Mouse (Mus musculus) large intestine, adult 2 months (tissue): ENCODE data around the gene Uri1. TPM values are rescaled to one million over a fixed set of nuclear protein-coding genes. Genes with fewer than 3 reads are reported as not detected.
A peak's percentile ranks its signal among the peaks of the same experiment; 100 is the strongest.

ENCODE experiments used
- DNase-seq: peaks from one replicate; pipeline ENCODE4 v3.0.0-alpha.2; 2012; ENCODE audit warnings: low read depth, low spot score
- WGBS: fragments of 180-500 bp; shearing (Covaris S2); methylation state at CpG from one replicate; pipeline ENCODE4 v1.1.7; 2018; 5-methylcytosine and 5-hydroxymethylcytosine counted together
- polyA plus RNA-seq: library from polyadenylated mRNA; depleted of rRNA; stranded (reverse); fragments of >200 nt; gene quantifications from 2 replicates; pipeline ENCODE4 v1.2.3, GENCODE M21; 2012

The Uri1 gene
- polyA plus RNA-seq, 1 experiment, result 3.5 TPM

- under 1% methylated on average over 67 of the region's 67 CpGs for WGBS
- peak; percentile 58 for DNase-seq
These were observed 4.7 kb downstream of the Uri1 start for GRCm38 (mm10) chr7:38018416-38019368.

DNA sequence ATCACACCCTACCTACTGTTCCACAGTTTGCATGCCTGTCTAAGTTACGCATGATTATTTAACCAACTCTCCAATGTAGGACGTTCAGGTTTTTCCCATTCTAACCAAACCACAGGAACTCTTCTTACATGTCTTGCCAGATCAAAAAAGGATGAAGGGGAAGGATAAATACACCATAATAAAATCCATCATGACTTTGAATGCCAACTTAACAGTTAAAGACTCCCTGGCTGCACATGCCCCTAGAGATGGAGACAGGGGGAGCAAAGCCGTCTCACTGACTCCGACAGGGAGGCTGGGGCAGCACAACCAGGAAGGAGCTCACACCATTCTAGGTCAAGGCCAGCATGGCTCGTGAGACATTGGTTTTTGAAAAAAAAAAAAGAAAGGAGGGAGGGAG is 8.0 kb downstream of the Uri1 start:
- 54% methylated on average over 5 of the region's 5 CpGs for WGBS
- DNase-seq, result no peak

GRCm38 (mm10) chr7:38013946-38014345 is 9.4 kb downstream of the Uri1 start:
- 69% methylated on average over 3 of the region's 3 CpGs for WGBS
- no peak for DNase-seq

DNA sequence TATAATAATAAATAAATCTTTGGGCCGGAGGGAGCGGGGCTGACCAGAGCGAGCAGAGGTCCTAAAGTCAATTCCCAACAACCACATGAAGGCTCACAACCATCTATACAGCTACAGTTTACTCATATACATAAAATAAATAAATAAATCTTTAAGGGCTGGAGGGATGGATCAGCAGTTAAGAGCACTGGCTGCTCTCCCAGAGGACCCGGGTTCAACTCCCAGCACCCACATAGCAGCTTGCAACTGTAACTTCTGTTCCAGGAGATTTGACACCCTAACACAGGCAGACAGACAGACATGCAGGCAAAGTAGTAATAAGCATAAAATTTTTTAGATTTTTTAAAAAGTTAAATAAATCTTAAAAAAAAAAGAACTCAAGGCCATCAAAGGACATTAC is 10.5 kb downstream of the Uri1 start:
- 98% methylated on average over 4 of the region's 4 CpGs for WGBS
- no peak for DNase-seq

GRCm38 (mm10) chr7:38008359-38008758 is 15.0 kb downstream of the Uri1 start:
- DNase-seq, result no peak
- WGBS, result 78% methylated on average over 6 of the region's 6 CpGs

GRCm38 (mm10) chr7:38002451-38002850 is 20.9 kb downstream of the Uri1 start:
- no peak for DNase-seq
- WGBS, result 63% methylated on average over 2 of the region's 2 CpGs

GRCm38 (mm10) chr7:37999691-38000090 is 23.7 kb downstream of the Uri1 start:
- 55% methylated on average over 2 of the region's 2 CpGs for WGBS
- no peak for DNase-seq

DNA sequence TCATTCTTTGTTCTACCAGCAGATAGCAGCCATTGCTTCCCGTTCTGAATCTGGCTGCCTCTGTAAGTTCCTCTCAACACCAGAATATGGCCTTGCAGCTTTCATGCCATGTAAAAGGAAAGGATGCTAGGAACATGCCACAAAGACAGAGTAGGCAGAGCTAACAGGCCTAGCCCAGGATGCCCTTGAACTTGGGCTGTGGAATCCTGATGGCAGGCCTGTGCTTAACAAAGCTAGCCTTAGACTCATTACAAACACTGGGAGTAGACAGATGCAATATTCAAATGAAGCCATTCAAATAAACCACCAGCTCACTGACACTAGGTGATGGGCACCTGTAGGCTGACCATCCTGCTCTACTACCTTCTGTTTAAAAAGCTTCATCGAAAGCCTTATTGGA is 30.5 kb downstream of the Uri1 start:
- no peak for DNase-seq
- 91% methylated on average over 2 of the region's 2 CpGs for WGBS

- DNase-seq, result no peak
- 85% methylated on average over 5 of the region's 5 CpGs for WGBS
These were observed 38.5 kb downstream of the Uri1 start for GRCm38 (mm10) chr7:37984866-37985265.

DNA sequence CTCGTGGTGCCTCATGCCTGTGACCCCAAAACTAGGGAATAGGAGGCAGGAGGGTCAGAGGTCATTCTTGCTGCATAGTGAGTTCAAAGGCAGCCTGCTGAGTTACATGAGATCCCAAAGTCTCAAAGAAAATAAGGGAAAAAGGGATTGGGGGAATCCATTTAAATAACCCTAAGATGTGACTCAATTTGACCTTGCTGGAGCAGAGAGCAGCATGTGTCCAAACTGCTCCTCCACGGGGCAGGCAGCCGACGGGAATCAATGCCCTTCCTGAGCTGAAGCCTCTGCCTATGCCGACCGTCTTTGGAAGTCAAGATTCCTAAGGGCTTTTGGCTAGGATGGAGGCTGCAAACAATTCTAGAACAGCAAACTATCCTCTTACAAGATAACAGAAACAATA is 39.9 kb downstream of the Uri1 start:
- 76% methylated on average over 6 of the region's 6 CpGs for WGBS
- no peak for DNase-seq

GRCm38 (mm10) chr7:37979729-37980128 is 43.6 kb downstream of the Uri1 start:
- no peak for DNase-seq
- 92% methylated on average over 3 of the region's 3 CpGs for WGBS

DNA sequence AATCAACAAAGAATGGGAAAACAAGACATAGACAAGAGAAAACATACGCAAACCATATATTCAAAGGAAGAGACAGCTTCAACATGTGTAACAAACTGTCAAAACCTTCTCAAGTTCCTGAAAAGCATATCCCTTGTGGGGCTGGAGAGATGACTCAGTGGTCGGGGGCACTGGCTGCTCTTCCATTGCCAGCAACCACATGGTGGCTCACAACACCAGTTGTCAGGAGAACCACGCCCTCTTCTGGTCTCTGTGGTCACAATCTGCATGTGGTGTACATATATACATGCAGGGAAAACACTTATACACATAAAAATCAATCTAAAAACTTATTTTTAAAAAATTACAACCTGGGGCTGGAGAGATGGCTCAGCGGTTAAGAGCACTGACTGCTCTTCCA is 44.9 kb downstream of the Uri1 start:
- DNase-seq, result no peak
- 90% methylated on average over 4 of the region's 4 CpGs for WGBS

- DNase-seq, result no peak
- WGBS, result 94% methylated on average over 2 of the region's 2 CpGs
These were observed 45.7 kb downstream of the Uri1 start for GRCm38 (mm10) chr7:37977676-37978075.

DNA sequence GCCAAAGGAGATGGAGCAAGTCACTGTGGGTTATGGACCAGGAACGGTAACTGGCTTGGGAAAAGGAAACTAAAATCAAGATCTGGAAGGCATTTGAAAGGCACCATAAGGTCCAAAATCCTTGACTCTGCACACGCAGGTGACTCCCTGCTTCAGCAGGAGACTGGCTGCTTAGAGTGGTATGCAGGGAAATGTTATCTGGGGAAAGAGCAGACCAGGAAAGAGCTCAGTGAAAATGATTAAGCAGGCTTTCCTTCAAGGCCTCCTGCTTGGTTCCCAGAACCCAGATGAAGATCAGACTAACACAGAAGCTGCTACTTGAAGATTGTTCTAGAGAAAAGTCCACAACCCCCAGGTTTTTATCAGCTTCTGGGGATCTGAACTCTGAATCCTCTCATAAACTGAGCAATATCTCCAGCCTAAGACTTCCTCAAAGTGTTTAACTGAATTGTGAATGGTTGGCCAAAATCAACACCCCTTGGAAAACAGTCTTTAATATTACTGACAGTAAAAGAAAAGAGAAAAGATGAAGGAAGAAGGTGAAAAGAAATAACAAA is 50.3 kb downstream of the Uri1 start:
- no peak for DNase-seq
- 73% methylated on average over 2 of the region's 2 CpGs for WGBS

- 70% methylated on average over 9 of the region's 9 CpGs for WGBS
- no peak for DNase-seq
These were observed 50.8 kb downstream of the Uri1 start for GRCm38 (mm10) chr7:37972571-37972970.

DNA sequence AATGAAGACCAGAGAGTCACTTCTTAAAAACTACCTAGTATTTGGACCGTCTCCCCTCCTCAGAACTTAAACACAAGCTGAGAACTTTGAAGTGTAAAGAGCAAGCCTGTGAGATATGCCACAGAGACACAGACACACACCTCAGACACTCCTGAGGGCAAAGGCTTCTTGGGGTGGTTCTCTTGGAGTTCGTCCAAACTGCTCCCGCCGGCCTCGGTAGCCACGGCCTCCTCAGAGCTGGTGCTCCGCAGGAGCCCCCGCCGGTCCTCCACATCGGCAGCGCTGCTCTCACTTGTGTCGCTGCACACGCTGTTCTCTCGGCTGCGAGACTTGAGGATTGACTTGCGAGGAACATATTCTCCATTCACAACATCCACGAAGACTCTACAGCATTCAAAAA is 61.0 kb downstream of the Uri1 start:
- no peak for DNase-seq
- WGBS, result 54% methylated on average over 17 of the region's 17 CpGs

DNA sequence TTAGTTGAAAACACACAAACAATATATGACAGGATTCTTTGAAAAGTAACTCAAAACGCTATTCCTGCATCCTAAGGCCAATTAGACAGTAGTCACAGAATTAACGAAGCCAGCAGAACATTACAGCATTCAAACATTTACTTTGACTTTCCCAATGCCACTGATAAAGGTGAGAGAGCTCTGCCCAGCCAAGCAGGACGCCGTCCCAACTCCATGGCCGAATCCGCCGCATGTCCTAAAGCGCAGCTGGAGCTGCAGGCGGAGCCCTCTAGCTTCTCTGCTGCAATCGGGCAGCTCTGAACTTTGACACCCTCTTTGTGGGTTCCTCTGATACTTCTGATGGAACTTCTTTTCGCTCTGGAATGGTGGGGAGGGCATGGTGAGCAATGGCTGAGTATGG is 62.1 kb downstream of the Uri1 start:
- no peak for DNase-seq
- 84% methylated on average over 11 of the region's 11 CpGs for WGBS

- DNase-seq, result no peak
- WGBS, result 85% methylated on average over 9 of the region's 9 CpGs
These were observed 71.5 kb downstream of the Uri1 start for GRCm38 (mm10) chr7:37951841-37952240.

DNA sequence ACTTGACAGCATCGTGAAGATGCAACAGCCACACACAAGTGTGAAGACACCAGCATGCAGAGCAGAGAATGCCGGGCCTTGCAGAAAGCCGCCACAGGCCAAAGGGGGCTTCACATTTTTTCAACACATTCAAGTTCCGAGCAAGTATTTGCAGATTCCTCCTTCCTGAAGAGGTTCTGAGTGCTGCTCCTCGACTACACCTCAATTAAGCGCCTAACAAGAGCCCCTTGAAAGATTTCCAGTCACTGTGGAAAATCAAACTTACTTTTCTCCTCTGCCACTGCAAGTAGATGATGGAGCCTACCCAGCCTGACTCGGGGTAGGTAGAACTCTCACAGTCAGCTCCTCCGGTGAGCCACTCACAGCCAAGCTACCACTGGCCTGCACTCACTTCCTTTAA is 86.9 kb downstream of the Uri1 start:
- DNase-seq, result no peak
- 81% methylated on average over 8 of the region's 8 CpGs for WGBS

DNA sequence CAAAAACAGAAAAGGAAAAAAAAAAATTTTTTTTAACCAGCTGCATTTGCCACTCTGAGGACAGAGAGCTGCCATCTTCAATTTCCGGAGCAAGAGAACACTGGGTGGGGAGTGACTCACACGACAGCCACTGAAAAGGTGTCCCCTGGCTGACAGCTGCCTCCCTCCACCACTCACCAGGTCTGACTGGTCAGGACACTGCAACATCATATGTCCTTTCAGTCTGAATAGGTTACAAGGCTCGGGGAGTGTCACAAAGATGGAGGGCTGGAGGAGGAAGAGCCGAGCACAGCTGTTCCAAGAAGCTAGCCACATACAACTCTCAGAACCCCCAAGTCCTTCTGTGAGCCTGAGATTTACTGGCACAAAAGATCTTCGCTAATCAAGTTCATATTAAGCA is 87.6 kb downstream of the Uri1 start:
- 60% methylated on average over 5 of the region's 5 CpGs for WGBS
- no peak for DNase-seq

GRCm38 (mm10) chr7:37934770-37935182 is 88.6 kb downstream of the Uri1 start:
- WGBS, result 39% methylated on average over 5 of the region's 5 CpGs
- no peak for DNase-seq
